Mouse (Mus musculus): ENCODE measurements around the gene Ccdc78. TPM values are rescaled to one million over a fixed set of nuclear protein-coding genes. Genes with fewer than 3 reads are reported as not detected.
A peak's percentile ranks its signal among the peaks of the same experiment; 100 is the strongest.

Ccdc78 gene
- polyA plus RNA-seq, 1 experiment from 2014 or later = 0.29 TPM

- peak; percentile 86 for ATAC-seq (replicated peaks; ENCODE audit: low FRiP score)
- peak within 1 kb of the TSS; percentile 69 for H3K9ac ChIP-seq
- peaks cover 20% of the 10 kb centered on the region for H3K4me1 ChIP-seq
- H3K4me2 ChIP-seq = peak within 1 kb of the TSS; percentile 67
- H3K27ac ChIP-seq = peak within 1 kb of the TSS; percentile 96
- H3K4me3 ChIP-seq (replicated peaks) = peak within 1 kb of the TSS; percentile 72
- H3K9me3 ChIP-seq (replicated peaks) = no peaks in the 10 kb centered on the region
- under 1% methylated on average over 23 of the region's 23 CpGs for WGBS
- H3K36me3 ChIP-seq = peaks cover 69% of the 10 kb centered on the region
- no peaks in the 10 kb centered on the region for H3K27me3 ChIP-seq
Measured at GRCm38 (mm10) chr17:25785281-25785745, 1.1 kb upstream of the Ccdc78 start, which contains the start of gene Haghl. TSS of gene Haghl (minus strand) at chr17:25785673.

- no peak overlapping the region for H3K9ac ChIP-seq
- H3K4me1 ChIP-seq = peaks cover 34% of the 10 kb centered on the region
- no peaks in the 10 kb centered on the region for H3K9me3 ChIP-seq (replicated peaks)
- 90% methylated on average over 9 of the region's 9 CpGs for WGBS
- ATAC-seq (replicated peaks; ENCODE audit: low FRiP score) = no peak
- no peak overlapping the region for H3K4me3 ChIP-seq (replicated peaks)
- H3K36me3 ChIP-seq = peaks cover 57% of the 10 kb centered on the region
- no peak overlapping the region for H3K27ac ChIP-seq
- no peaks in the 10 kb centered on the region for H3K27me3 ChIP-seq
- no peak overlapping the region for H3K4me2 ChIP-seq
Measured at GRCm38 (mm10) chr17:25786781-25787504, 563 bp downstream of the Ccdc78 start.

GRCm38 (mm10) chr17:25791320-25791842 is 5.0 kb downstream of the Ccdc78 start:
- WGBS = 25% methylated on average over 19 of the region's 19 CpGs
- H3K4me3 ChIP-seq (replicated peaks) = peak overlapping the region; percentile 78
- peak overlapping the region; percentile 73 for H3K9ac ChIP-seq
- peak overlapping the region; percentile 98 for H3K27ac ChIP-seq
- peaks cover 40% of the 10 kb centered on the region for H3K36me3 ChIP-seq
- H3K4me1 ChIP-seq = peaks cover 54% of the 10 kb centered on the region
- peak overlapping the region; percentile 79 for H3K4me2 ChIP-seq
- no peak; the same call in 1 of the 2 replicates for ATAC-seq (replicated peaks; ENCODE audit: low FRiP score)
- no peaks in the 10 kb centered on the region for H3K9me3 ChIP-seq (replicated peaks)
- H3K27me3 ChIP-seq = no peaks in the 10 kb centered on the region

GRCm38 (mm10) chr17:25791843-25792527 is 5.6 kb downstream of the Ccdc78 start:
- ATAC-seq (replicated peaks; ENCODE audit: low FRiP score) = peak; percentile 49
- peak overlapping the region; percentile 79 for H3K4me2 ChIP-seq
- peak overlapping the region; percentile 73 for H3K9ac ChIP-seq
- H3K4me1 ChIP-seq = peaks cover 55% of the 10 kb centered on the region
- peak overlapping the region; percentile 78 for H3K4me3 ChIP-seq (replicated peaks)
- under 1% methylated on average over 45 of the region's 45 CpGs for WGBS
- H3K27ac ChIP-seq = peak overlapping the region; percentile 98
- H3K36me3 ChIP-seq = peaks cover 38% of the 10 kb centered on the region
- no peaks in the 10 kb centered on the region for H3K27me3 ChIP-seq
- no peaks in the 10 kb centered on the region for H3K9me3 ChIP-seq (replicated peaks)

GRCm38 (mm10) chr17:25792615-25793014 is 6.2 kb downstream of the Ccdc78 start, which contains the start of gene Fam173a:
TSS of gene Fam173a (minus strand) at chr17:25792901.
- Histone ChIP-seq H3K9me3 (replicated peaks) (no peaks in the 10 kb centered on the region), H3K4me3 (replicated peaks) (peak within 1 kb of the TSS; percentile 78), H3K36me3 (peaks cover 31% of the 10 kb centered on the region), H3K4me2 (peak within 1 kb of the TSS; percentile 79), H3K27me3 (no peaks in the 10 kb centered on the region), H3K4me1 (peaks cover 61% of the 10 kb centered on the region), H3K27ac (peak within 1 kb of the TSS; percentile 98), H3K9ac (peak within 1 kb of the TSS; percentile 73)
- WGBS = 0% methylated on average over 14 of the region's 14 CpGs
- peak; percentile 59; the same call in 1 of the 2 replicates for ATAC-seq (replicated peaks; ENCODE audit: low FRiP score)

- Histone ChIP-seq H3K9ac (no peak overlapping the region), H3K36me3 (peaks cover 17% of the 10 kb centered on the region), H3K27me3 (0 out of 2 replicates have a peak, but pooled peaks cover 3% of the 10 kb centered on the region), H3K4me3 (replicated peaks) (no peak overlapping the region), H3K9me3 (replicated peaks) (no peaks in the 10 kb centered on the region), H3K4me1 (peaks cover 63% of the 10 kb centered on the region), H3K27ac (0 out of 2 replicates have a peak overlapping the region, but pooled peaks have one; percentile 29), H3K4me2 (0 out of 2 replicates have a peak overlapping the region, but pooled peaks have one; percentile 1)
- WGBS = 78% methylated on average over 13 of the region's 13 CpGs
- no peak for ATAC-seq (replicated peaks; ENCODE audit: low FRiP score)
Measured at GRCm38 (mm10) chr17:25794197-25794596, 7.8 kb downstream of the Ccdc78 start.

GRCm38 (mm10) chr17:25794998-25795397 is 8.6 kb downstream of the Ccdc78 start:
- Histone ChIP-seq H3K27ac (peak overlapping the region; percentile 18; the same call in 1 of the 2 replicates), H3K27me3 (0 out of 2 replicates have a peak, but pooled peaks cover 3% of the 10 kb centered on the region), H3K9me3 (replicated peaks) (no peaks in the 10 kb centered on the region), H3K4me2 (peak overlapping the region; percentile 93), H3K36me3 (peaks cover 9% of the 10 kb centered on the region; the same call in 1 of the 2 replicates), H3K4me1 (peaks cover 63% of the 10 kb centered on the region), H3K9ac (no peak overlapping the region; the same call in 1 of the 2 replicates), H3K4me3 (replicated peaks) (peak overlapping the region; percentile 67)
- 80% methylated on average over 17 of the region's 17 CpGs for WGBS
- no peak for ATAC-seq (replicated peaks; ENCODE audit: low FRiP score)

GRCm38 (mm10) chr17:25795609-25796092 is 9.3 kb downstream of the Ccdc78 start, which contains the start of gene AC134908.4:
TSS of gene AC134908.4 (minus strand) at chr17:25795659.
- Histone ChIP-seq H3K27me3 (0 out of 2 replicates have a peak, but pooled peaks cover 3% of the 10 kb centered on the region), H3K4me3 (replicated peaks) (peak within 1 kb of the TSS; percentile 67), H3K4me2 (peak within 1 kb of the TSS; percentile 93), H3K27ac (peak within 1 kb of the TSS; percentile 56), H3K9ac (peak within 1 kb of the TSS; percentile 65), H3K4me1 (peaks cover 60% of the 10 kb centered on the region), H3K9me3 (replicated peaks) (no peaks in the 10 kb centered on the region), H3K36me3 (0 out of 2 replicates have a peak, but pooled peaks cover 5% of the 10 kb centered on the region)
- peak; percentile 34 for ATAC-seq (replicated peaks; ENCODE audit: low FRiP score)
- WGBS = 11% methylated on average over 6 of the region's 6 CpGs

- Histone ChIP-seq H3K36me3 (0 out of 2 replicates have a peak, but pooled peaks cover 3% of the 10 kb centered on the region), H3K9me3 (replicated peaks) (no peaks in the 10 kb centered on the region), H3K27ac (peak overlapping the region; percentile 56), H3K4me3 (replicated peaks) (peak overlapping the region; percentile 67), H3K4me1 (peaks cover 53% of the 10 kb centered on the region), H3K9ac (peak overlapping the region; percentile 65), H3K4me2 (peak overlapping the region; percentile 93), H3K27me3 (peaks cover 4% of the 10 kb centered on the region)
- 1% methylated on average over 37 of the region's 37 CpGs for WGBS
- 0 out of 2 replicates have a peak, but pooled peaks have one; percentile 8 for ATAC-seq (replicated peaks; ENCODE audit: low FRiP score)
Measured at GRCm38 (mm10) chr17:25796211-25796771, 9.9 kb downstream of the Ccdc78 start.

GRCm38 (mm10) chr17:25796951-25797369 is 10.6 kb downstream of the Ccdc78 start, which contains the start of gene Metrn:
TSS of gene Metrn (minus strand) at chr17:25797136.
- ATAC-seq (replicated peaks; ENCODE audit: low FRiP score) = peak; percentile 80

GRCm38 (mm10) chr17:25801029-25801428 is 14.6 kb downstream of the Ccdc78 start:
- Histone ChIP-seq H3K9me3 (replicated peaks) (no peaks in the 10 kb centered on the region), H3K27ac (no peak overlapping the region), H3K27me3 (peaks cover 38% of the 10 kb centered on the region), H3K36me3 (no peaks in the 10 kb centered on the region), H3K9ac (no peak overlapping the region), H3K4me3 (replicated peaks) (no peak overlapping the region), H3K4me1 (peaks cover 12% of the 10 kb centered on the region), H3K4me2 (no peak overlapping the region)
- WGBS = 6% methylated on average over 6 of the region's 6 CpGs
- ATAC-seq (replicated peaks; ENCODE audit: low FRiP score) = no peak; the same call in 1 of the 2 replicates

More at GRCm38 (mm10) chr17:25796951-25797369, 10.6 kb downstream of the Ccdc78 start, which contains the start of gene Metrn:
- peak within 1 kb of the TSS; percentile 56 for H3K27ac ChIP-seq
- H3K4me3 ChIP-seq (replicated peaks) = peak within 1 kb of the TSS; percentile 67
- under 1% methylated on average over 35 of the region's 35 CpGs for WGBS
- H3K27me3 ChIP-seq = peaks cover 9% of the 10 kb centered on the region
- H3K4me2 ChIP-seq = peak within 1 kb of the TSS; percentile 93
- H3K9me3 ChIP-seq (replicated peaks) = no peaks in the 10 kb centered on the region
- H3K9ac ChIP-seq = peak within 1 kb of the TSS; percentile 65
- 0 out of 2 replicates have a peak, but pooled peaks cover 3% of the 10 kb centered on the region for H3K36me3 ChIP-seq
- H3K4me1 ChIP-seq = peaks cover 49% of the 10 kb centered on the region

Data from kidney, embryonic 15.5 days (tissue).